Mouse (Mus musculus): ENCODE data around the gene Sugt1. TPM values are rescaled to one million over a fixed set of nuclear protein-coding genes. Genes with fewer than 3 reads are reported as not detected.
A peak's percentile ranks its signal among the peaks of the same experiment; 100 is the strongest.

The Sugt1 gene
- total RNA-seq (2022) = 100 to 1,000 TPM in 1 of 4 experiments, 10 to 100 TPM in 3; 79.3 to 118 (median 93.0) TPM

- peak; percentile 96 for DNase-seq
Measured at GRCm38 (mm10) chr14:79587139-79587851, at the start of gene Sugt1. TSS of gene Sugt1 (plus strand) at chr14:79587691.

DNA sequence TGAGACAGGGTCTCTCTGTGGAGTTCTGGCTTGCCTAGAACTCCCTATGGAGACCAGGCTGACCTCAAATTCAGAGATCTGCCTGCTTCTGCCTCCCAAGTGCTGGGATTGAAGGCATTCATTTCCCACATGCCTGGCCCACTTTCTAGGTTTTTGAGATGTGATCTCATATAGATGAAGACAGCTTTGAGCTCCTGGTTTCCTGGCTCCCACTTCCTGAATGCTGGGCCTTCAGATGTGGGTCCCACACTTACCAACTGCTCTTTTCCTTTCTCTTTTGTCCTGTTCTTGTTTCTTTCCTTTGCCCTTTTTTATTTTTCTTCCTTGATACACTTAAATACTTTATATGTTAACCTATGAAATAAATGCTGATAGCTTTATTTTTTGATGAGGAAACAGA lies 49.6 kb upstream of the Sugt1 start:
- DNase-seq = no peak

GRCm38 (mm10) chr14:79541606-79542005 lies 45.9 kb upstream of the Sugt1 start:
- no peak for DNase-seq

DNA sequence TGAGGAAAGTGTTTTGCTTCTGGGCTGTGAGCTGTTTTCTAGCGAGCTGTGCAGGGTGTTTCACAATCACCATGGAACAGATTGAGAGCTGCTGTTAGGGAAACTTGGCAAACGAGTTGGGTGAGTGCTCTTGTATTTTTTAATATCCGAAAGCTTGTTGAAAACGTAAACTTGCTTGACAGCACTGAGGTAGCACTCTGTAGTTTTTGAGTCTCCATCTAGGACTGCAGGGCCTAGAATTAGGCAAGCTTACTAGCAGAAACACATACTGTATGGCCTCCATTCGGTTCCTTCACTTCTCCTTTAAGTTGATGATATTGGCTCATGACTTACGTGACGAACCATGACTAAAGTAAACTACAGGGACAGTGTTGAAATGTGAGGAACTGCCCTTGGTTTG lies 38.1 kb upstream of the Sugt1 start:
- DNase-seq = peak; percentile 16

- DNase-seq = no peak
Measured at GRCm38 (mm10) chr14:79551929-79552328, 35.6 kb upstream of the Sugt1 start.

GRCm38 (mm10) chr14:79552854-79553253 lies 34.6 kb upstream of the Sugt1 start:
- DNase-seq = no peak

- no peak for DNase-seq
Measured at GRCm38 (mm10) chr14:79557796-79558195, 29.7 kb upstream of the Sugt1 start.

GRCm38 (mm10) chr14:79562745-79563144 lies 24.7 kb upstream of the Sugt1 start:
- DNase-seq = peak; percentile 21

DNA sequence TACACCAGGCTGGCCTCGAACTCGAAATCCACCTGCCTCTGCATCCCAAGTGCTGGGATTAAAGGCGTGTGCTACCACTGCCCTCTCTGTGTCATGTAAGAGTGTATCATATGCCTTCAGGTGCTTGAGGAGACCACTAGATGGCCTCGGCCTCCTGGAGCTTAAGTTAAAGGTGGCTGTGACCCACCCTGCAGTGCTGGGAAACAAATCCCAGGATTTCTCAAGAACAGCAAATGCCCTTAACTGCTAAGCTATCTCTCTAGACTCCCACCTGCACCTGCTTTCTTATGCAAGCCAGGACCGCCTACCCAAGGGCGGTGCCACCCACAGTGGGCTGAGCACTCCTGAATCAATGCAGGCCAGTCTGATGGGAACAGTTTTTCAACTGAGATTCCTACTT lies 22.7 kb upstream of the Sugt1 start:
- DNase-seq = no peak

DNA sequence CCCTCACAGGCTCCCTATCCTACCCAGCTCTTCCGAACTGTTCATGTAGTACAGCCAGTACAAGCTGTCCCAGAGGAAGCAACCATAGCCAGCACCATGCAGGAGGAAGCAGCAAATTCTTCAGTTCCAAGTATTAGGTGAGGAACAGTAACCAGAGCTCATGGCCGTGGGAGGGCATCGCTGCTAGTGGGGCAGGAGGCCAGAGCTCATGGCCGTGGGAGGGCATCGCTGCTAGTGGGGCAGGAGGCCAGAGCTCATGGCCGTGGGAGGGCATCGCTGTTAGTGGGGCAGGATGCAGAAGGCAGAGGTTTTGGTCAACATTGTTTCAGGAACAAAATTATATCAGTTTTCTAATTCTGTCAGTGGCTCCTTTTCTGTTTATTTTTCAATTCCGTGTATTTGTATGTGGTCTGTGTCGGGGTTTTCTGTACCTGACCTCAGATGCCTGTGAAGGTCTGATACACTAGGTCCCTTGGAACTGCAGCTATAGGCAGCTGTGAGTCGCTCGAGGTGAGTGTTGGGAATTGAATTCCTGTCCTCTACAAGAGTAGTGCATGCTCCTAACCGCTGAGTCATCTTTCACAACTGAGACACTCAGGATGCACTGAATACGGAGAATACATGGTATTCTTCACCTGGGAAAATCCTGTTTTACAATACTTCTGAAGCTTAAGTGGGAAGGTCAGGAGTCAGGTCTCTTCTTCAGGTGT lies 13.9 kb upstream of the Sugt1 start:
- DNase-seq = no peak

DNA sequence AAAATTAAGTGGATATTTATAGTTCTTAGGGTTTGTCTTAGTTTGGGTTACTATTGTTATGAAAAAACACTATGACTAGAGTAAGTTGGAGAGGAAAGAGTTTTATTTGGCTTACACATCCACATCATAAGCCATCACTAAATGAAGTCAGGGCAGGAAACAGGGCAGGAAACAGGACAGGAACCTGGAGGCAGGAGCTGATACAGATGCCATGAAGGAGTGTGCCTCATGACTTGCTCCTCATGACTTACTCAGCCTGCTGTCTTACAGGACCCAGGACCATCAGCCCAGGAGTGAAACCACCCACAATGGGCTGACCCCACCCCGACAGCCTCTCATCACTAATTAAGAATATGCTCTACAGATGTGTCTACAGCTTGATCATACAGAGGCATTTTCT lies 13.1 kb upstream of the Sugt1 start:
- no peak for DNase-seq

DNA sequence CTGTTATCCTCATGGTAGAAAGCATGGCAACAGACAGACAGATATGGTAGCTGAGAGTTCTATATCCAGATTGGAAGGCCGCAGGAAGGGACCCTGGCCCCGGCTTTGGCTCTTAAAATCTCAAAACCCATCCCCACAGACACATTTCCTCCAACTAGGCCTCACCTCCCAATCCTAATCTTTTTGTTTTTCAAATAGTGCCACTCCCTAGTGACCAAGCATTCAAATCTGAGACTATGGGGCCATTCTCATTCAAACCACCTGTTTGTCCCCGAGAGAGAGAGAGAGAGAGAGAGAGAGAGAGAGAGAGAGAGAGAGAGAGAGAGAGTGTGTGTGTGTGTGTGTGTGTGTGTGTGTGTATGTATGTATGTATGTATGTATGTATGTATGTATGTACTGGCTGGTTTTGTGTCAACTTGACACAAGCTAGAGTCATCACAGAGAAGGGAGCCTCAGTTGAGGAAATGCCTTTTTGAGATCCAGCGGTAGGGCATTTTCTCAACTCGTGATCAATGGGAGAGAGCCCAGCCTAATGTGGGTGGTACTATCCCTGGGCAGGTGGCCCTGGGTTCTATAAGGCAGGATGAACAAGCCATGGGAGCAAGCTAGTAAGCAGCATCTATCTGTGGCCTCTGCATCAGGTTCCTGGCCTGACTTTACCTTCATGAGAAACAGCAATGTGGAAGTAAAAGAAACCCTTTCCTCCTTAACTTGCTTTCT lies 3.8 kb upstream of the Sugt1 start:
- no peak for DNase-seq

- no peak for DNase-seq
Measured at GRCm38 (mm10) chr14:79586499-79587138, 872 bp upstream of the Sugt1 start.

GRCm38 (mm10) chr14:79587852-79588229 lies 350 bp downstream of the Sugt1 start:
- no peak for DNase-seq

- no peak for DNase-seq
Measured at GRCm38 (mm10) chr14:79588534-79588951, 1.1 kb downstream of the Sugt1 start.

DNA sequence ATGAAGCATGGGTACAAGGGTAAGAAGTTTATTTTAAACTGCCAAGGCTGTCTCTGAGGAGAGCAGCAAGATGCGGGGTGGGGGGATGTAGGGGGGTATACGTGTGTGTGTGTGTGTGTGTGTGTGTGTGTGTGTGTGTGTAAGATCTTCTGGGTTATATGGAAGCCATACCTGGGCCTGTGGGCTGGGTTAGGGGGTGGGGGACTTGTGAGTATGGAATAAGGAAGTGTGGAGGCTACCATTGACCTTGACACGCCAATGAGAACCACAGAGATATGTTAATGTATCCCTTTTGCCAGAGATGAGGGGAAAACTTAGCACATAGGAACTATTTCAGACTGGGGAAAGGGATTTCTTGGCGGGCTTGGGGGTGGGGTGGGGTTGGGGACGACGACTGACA lies 1.9 kb downstream of the Sugt1 start:
- no peak for DNase-seq

GRCm38 (mm10) chr14:79590916-79591315 lies 3.4 kb downstream of the Sugt1 start:
- DNase-seq = no peak

- no peak for DNase-seq
Measured at GRCm38 (mm10) chr14:79591611-79592010, 4.1 kb downstream of the Sugt1 start.

DNA sequence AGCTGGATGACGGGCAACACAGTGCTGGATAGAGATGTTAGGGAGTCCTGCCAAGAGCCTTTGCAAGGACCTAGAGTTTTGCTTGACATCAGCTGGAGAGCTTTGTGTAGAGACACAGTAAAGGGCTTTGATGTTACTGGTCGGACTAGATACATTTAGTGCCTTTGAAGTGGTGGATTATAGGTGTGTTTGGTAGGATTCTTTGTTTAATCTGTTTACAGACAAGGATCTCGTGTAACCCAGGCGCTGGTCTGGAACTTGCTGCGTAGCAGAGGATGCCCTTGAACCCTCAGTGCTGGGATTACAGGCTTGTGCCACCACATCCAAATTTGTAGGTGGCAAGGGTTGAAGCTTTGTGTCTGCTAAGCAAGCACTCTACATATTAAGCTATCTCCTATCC lies 6.6 kb downstream of the Sugt1 start:
- DNase-seq = no peak

- DNase-seq = no peak
Measured at GRCm38 (mm10) chr14:79596602-79597001, 9.1 kb downstream of the Sugt1 start.

DNA sequence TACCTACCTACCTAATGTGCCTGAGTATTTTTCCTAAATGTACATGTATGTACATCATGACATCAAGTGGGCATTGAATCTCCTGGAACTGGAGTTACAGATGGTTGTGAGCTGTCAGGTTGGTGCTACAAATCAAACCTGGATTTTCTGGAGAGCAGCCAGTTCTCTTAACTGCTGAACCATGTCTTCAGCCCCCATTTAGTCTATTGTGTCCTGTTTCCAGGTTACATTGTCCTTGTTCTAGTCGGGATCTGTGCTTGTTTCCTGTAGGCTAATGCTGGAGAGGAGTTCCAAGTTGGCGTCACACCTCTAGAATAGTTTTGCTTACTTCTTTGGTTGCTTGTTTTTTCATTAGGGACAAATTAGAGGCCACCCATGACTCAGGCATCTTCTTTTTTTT lies 18.4 kb downstream of the Sugt1 start:
- no peak for DNase-seq

DNA sequence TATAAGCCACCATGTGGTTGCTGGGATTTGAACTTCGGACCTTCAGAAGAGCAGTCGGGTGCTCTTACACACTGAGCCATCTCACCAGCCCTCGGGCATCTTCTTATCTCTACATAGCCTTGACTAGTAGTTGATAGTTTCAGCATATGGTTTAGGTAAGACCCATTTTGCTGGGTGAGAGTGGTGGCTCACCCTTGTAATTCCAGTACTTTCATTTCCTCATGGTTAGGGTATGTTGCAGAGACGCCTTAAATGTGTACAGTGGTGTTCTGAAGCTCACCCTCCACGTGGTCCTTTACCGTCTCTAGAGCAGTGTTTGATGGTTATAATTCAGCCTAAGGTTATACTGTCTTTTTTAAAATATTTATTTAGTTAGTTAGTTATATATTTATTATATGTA lies 18.9 kb downstream of the Sugt1 start:
- no peak for DNase-seq

DNA sequence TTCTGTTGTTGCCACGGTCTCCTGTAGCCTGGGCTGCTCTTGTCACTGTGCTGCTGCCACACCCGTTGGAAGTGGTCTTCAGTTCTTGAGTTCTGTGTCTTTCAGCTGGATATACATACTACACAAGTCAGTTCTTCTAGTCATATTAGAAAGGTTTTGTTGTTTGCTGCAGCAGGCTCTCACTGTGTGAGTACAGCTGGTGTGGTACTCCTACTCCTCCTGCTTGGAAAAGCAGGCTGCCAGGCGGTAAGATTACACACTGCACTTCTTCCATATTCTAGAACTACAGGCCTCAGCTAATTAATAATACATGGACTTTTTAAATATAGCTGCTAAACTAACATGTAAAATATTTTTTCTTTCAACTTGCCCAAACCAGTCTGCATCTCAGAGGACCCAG lies 19.4 kb downstream of the Sugt1 start:
- DNase-seq = no peak
